Mouse (Mus musculus): ENCODE measurements around the gene Adam1b.
"Not testable (repeated sequence)": the region's sequence is repeated elsewhere in the genome, so short reads cannot be mapped to it uniquely, and the experiment has no call there.

Adam1b gene

GRCm38 (mm10) chr5:121503231-121503630, at the start of gene Adam1b:
TSS of gene Adam1b (minus strand) at chr5:121503435.
- DNase-seq: no peak

GRCm38 (mm10) chr5:121549196-121549595, 46.0 kb upstream of the Adam1b start:
- DNase-seq: no peak

GRCm38 (mm10) chr5:121547084-121547483, 43.8 kb upstream of the Adam1b start:
- DNase-seq: no peak

- peak; percentile 42 to 65 for DNase-seq
Measured at GRCm38 (mm10) chr5:121546530-121546895, 43.3 kb upstream of the Adam1b start.

GRCm38 (mm10) chr5:121545793-121546529, 42.7 kb upstream of the Adam1b start, which contains the start of gene Mapkapk5:
TSS of gene Mapkapk5 (minus strand) at chr5:121545905.
- peak; percentile 95 to 96 for DNase-seq

- DNase-seq: peak in 1 of 2 experiments; percentile 21
Measured at GRCm38 (mm10) chr5:121544910-121545792, 41.9 kb upstream of the Adam1b start, which contains the start of the genes Adam1a and Gm42878. TSS of gene Adam1a (minus strand) at chr5:121545482. TSS of gene Gm42878 (minus strand) at chr5:121545482.

- DNase-seq: no peak
Measured at GRCm38 (mm10) chr5:121543370-121543769, 40.1 kb upstream of the Adam1b start.

GRCm38 (mm10) chr5:121541235-121541634, 38.0 kb upstream of the Adam1b start:
- no peak for DNase-seq

GRCm38 (mm10) chr5:121540066-121540465, 36.8 kb upstream of the Adam1b start:
- no peak for DNase-seq

GRCm38 (mm10) chr5:121537588-121537987, 34.4 kb upstream of the Adam1b start:
- no peak for DNase-seq

GRCm38 (mm10) chr5:121536921-121537555, 33.8 kb upstream of the Adam1b start:
- DNase-seq: no peak

GRCm38 (mm10) chr5:121535116-121535515, 31.9 kb upstream of the Adam1b start:
- no peak for DNase-seq

GRCm38 (mm10) chr5:121534521-121534920, 31.3 kb upstream of the Adam1b start:
- no peak for DNase-seq

- peak in 1 of 2 experiments; percentile 9 for DNase-seq
Measured at GRCm38 (mm10) chr5:121526961-121527360, 23.7 kb upstream of the Adam1b start.

GRCm38 (mm10) chr5:121526526-121526925, 23.3 kb upstream of the Adam1b start:
- DNase-seq: no peak

- DNase-seq: no peak
Measured at GRCm38 (mm10) chr5:121525774-121526450, 22.7 kb upstream of the Adam1b start.

- not testable (repeated sequence) for DNase-seq
Measured at GRCm38 (mm10) chr5:121519758-121520157, 16.5 kb upstream of the Adam1b start.

- DNase-seq: no peak
Measured at GRCm38 (mm10) chr5:121518983-121519382, 15.7 kb upstream of the Adam1b start.

- no peak for DNase-seq
Measured at GRCm38 (mm10) chr5:121510009-121510408, 6.8 kb upstream of the Adam1b start.

- no peak for DNase-seq
Measured at GRCm38 (mm10) chr5:121506846-121507245, 3.6 kb upstream of the Adam1b start.

- peak in 1 of 2 experiments; percentile 12 for DNase-seq
Measured at GRCm38 (mm10) chr5:121501424-121501996, 1.7 kb downstream of the Adam1b start.

- no peak for DNase-seq
Measured at GRCm38 (mm10) chr5:121500719-121501118, 2.5 kb downstream of the Adam1b start.

Data from lung, adult 18-20 months (tissue).